Mouse (Mus musculus): ENCODE measurements at regions not wholly inside any gene's neighbourhood (a gene's known extent, or its start where the extent isn't known, plus 50 kb on each side); places are given as distances from the start of the nearest gene placed in this dataset.

DNA sequence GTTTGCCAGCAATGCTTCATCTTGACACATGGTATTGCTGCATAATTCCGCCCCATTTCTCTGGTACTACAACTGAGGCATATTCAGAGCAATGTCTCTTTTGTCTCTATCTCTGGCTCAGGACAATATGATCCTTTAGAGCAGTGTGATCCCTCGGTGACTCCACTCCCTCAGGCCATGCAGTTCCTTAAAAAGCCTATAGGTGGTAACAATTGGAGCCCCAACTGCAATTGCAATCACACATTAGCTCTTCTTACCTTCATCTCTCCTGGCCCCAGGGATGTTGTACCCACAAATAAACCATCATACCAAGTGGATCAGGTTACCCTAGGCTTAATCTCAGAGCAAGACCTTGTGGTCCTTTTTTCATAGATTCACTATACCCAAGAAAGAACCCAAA, 618.6 kb downstream of the Insc start:
- Histone ChIP-seq H3K79me2 (ENCODE audit: control insufficient read depth, insufficient read depth, low read length) (no peaks in the 10 kb centered on the region), H3K4me3 (ENCODE audit: insufficient read depth, low read depth, low read length) (no peak overlapping the region), H3K9ac (ENCODE audit: low read depth, low read length) (no peak overlapping the region), H3K4me1 (ENCODE audit: control insufficient read depth, insufficient read depth, low read length) (no peaks in the 10 kb centered on the region), H3K27me3 (ENCODE audit: control insufficient read depth, insufficient read depth, low read length) (no peaks in the 10 kb centered on the region), H3K27ac (replicated peaks; ENCODE audit: insufficient read depth, low read depth, low read length) (no peak overlapping the region), H3K36me3 (ENCODE audit: control insufficient read depth, insufficient read depth, low read length) (no peaks in the 10 kb centered on the region)
- 87% methylated on average over 2 of the region's 2 CpGs for WGBS
- TF ChIP-seq CTCF (IDR thresholded peaks at IDR 0.05; ENCODE audit: low read depth, low read length) = no peak
- no peak for TF ChIP-seq POLR2A (IDR thresholded peaks at IDR 0.05; ENCODE audit: extremely low read depth, insufficient read depth, low read length)
- DNase-seq (ENCODE audit: extremely low read depth, low read depth, low spot score) = no peak

DNA sequence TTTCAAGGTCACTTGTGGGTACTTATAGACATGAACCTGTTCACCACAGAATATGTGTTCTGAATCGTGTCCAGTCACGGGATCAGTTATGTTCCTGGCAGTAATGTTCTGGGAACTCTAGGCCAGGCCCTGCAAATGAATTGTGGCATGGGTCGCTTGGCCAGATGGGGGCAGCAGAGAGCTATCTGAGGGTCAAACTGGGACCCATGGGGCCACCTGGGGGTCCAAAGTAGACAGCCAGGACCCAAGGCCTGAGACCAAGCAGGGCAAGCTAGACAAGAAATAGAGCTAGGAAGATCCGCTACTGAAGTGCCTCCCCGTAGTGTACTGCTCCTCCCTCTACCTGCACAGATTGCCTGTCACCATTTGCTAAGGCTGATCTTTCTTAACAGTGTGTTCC, 623.4 kb downstream of the Insc start:
- WGBS = 42% methylated on average over 5 of the region's 5 CpGs
- TF ChIP-seq POLR2A (IDR thresholded peaks at IDR 0.05; ENCODE audit: extremely low read depth, insufficient read depth, low read length) (no peak), CTCF (IDR thresholded peaks at IDR 0.05; ENCODE audit: low read depth, low read length) (peak; percentile 85)
- peak; percentile 15 for DNase-seq (ENCODE audit: extremely low read depth, low read depth, low spot score)
- H3K27me3 ChIP-seq (ENCODE audit: control insufficient read depth, insufficient read depth, low read length) = no peaks in the 10 kb centered on the region
- H3K27ac ChIP-seq (replicated peaks; ENCODE audit: insufficient read depth, low read depth, low read length) = no peak overlapping the region
- H3K9ac ChIP-seq (ENCODE audit: low read depth, low read length) = no peak overlapping the region
- H3K79me2 ChIP-seq (ENCODE audit: control insufficient read depth, insufficient read depth, low read length) = no peaks in the 10 kb centered on the region
- no peaks in the 10 kb centered on the region for H3K4me1 ChIP-seq (ENCODE audit: control insufficient read depth, insufficient read depth, low read length)
- H3K36me3 ChIP-seq (ENCODE audit: control insufficient read depth, insufficient read depth, low read length) = no peaks in the 10 kb centered on the region
- H3K4me3 ChIP-seq (ENCODE audit: insufficient read depth, low read depth, low read length) = no peak overlapping the region

DNA sequence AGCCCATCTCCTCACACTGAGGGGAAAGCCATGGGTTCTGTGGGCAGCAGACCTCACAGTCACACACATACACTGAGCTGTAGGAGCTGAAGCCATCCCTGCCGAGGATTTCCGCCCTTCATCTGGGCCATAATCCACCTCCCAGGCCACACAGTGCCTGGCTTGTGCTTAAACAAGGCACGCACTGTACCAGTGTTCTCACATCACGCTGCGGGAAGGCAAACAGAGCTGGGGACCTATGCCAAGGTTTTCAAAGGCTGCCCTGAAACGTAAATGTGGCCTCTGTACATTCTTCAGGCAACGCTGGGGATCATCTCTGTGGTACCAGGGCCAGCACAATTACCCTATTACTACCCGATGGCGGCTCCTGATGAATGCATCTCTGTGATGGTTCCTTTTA, 627.6 kb downstream of the Insc start:
- no peaks in the 10 kb centered on the region for H3K4me1 ChIP-seq (ENCODE audit: control insufficient read depth, insufficient read depth, low read length)
- no peaks in the 10 kb centered on the region for H3K27me3 ChIP-seq (ENCODE audit: control insufficient read depth, insufficient read depth, low read length)
- no peak overlapping the region for H3K9ac ChIP-seq (ENCODE audit: low read depth, low read length)
- TF ChIP-seq POLR2A (IDR thresholded peaks at IDR 0.05; ENCODE audit: extremely low read depth, insufficient read depth, low read length) = no peak
- TF ChIP-seq CTCF (IDR thresholded peaks at IDR 0.05; ENCODE audit: low read depth, low read length) = no peak
- 66% methylated on average over 9 of the region's 9 CpGs for WGBS
- no peak overlapping the region for H3K27ac ChIP-seq (replicated peaks; ENCODE audit: insufficient read depth, low read depth, low read length)
- DNase-seq (ENCODE audit: extremely low read depth, low read depth, low spot score) = no peak
- H3K79me2 ChIP-seq (ENCODE audit: control insufficient read depth, insufficient read depth, low read length) = no peaks in the 10 kb centered on the region
- no peak overlapping the region for H3K4me3 ChIP-seq (ENCODE audit: insufficient read depth, low read depth, low read length)
- H3K36me3 ChIP-seq (ENCODE audit: control insufficient read depth, insufficient read depth, low read length) = no peaks in the 10 kb centered on the region

DNA sequence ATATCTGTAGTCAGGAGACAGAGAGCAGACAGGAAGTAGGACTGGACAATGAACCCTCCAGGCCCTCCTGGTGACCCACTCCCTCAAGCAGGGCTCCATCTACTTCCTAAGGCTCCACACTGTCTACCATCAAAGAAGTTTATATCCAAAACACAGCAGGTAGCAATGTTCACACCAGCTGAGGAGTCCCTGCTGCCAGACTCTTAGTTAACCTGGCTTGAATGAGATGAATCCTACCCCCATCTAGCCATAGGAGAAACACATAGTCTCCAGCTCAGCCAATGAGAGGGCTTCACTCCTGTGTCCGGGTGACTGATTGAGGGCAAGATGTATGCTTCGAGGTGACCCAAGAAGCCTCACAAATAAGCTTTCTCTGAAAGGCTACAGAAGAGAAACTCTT, 629.4 kb downstream of the Insc start:
- DNase-seq (ENCODE audit: extremely low read depth, low read depth, low spot score) = no peak
- Histone ChIP-seq H3K79me2 (ENCODE audit: control insufficient read depth, insufficient read depth, low read length) (no peaks in the 10 kb centered on the region), H3K36me3 (ENCODE audit: control insufficient read depth, insufficient read depth, low read length) (no peaks in the 10 kb centered on the region), H3K9ac (ENCODE audit: low read depth, low read length) (no peak overlapping the region), H3K4me1 (ENCODE audit: control insufficient read depth, insufficient read depth, low read length) (no peaks in the 10 kb centered on the region), H3K4me3 (ENCODE audit: insufficient read depth, low read depth, low read length) (no peak overlapping the region), H3K27me3 (ENCODE audit: control insufficient read depth, insufficient read depth, low read length) (no peaks in the 10 kb centered on the region), H3K27ac (replicated peaks; ENCODE audit: insufficient read depth, low read depth, low read length) (no peak overlapping the region)
- TF ChIP-seq CTCF (IDR thresholded peaks at IDR 0.05; ENCODE audit: low read depth, low read length) = no peak
- TF ChIP-seq POLR2A (IDR thresholded peaks at IDR 0.05; ENCODE audit: extremely low read depth, insufficient read depth, low read length) = no peak
- WGBS = 65% methylated on average over 2 of the region's 2 CpGs

DNA sequence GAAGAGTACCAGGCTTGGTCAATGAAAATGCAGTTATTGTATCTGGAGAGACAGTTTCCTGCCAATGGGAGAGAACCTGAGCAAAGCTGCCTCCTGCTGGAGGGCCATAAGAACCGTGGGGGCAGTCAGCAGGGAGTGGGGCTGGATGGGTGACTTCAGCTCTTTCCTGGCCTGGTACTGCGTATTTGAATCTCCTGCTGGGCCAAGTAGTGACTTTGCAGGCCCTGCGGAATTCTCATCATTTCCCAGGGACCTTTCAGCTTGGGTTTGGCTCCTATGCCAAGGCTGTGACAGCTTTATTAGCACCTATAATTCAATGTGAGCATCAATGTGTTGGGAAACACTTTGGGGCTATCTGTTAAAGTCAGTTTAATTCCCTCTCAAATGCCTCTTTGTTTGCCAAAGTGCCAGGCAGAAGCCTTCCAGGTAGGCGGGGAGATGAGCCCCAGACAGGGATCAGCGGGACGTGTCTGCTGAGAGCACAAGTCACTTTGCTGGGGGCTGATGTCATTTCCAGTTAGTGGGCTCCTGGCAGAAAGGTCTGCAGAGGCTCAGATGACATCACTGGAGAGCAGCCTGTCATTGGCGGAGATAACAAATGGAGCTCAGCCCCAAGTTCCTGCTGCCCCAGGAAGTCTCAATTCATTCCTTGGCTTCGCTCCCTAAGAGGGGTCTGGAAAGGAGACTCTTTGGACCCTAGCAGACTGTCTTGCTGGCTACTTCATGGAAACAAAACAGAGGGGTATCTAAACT, 630.5 kb downstream of the Insc start:
- Histone ChIP-seq H3K36me3 (ENCODE audit: control insufficient read depth, insufficient read depth, low read length) (no peaks in the 10 kb centered on the region), H3K27ac (replicated peaks; ENCODE audit: insufficient read depth, low read depth, low read length) (no peak overlapping the region), H3K4me3 (ENCODE audit: insufficient read depth, low read depth, low read length) (no peak overlapping the region), H3K79me2 (ENCODE audit: control insufficient read depth, insufficient read depth, low read length) (no peaks in the 10 kb centered on the region), H3K4me1 (ENCODE audit: control insufficient read depth, insufficient read depth, low read length) (no peaks in the 10 kb centered on the region), H3K9ac (ENCODE audit: low read depth, low read length) (no peak overlapping the region), H3K27me3 (ENCODE audit: control insufficient read depth, insufficient read depth, low read length) (no peaks in the 10 kb centered on the region)
- TF ChIP-seq CTCF (IDR thresholded peaks at IDR 0.05; ENCODE audit: low read depth, low read length) (no peak), POLR2A (IDR thresholded peaks at IDR 0.05; ENCODE audit: extremely low read depth, insufficient read depth, low read length) (no peak)
- no peak for DNase-seq (ENCODE audit: extremely low read depth, low read depth, low spot score)
- 83% methylated on average over 8 of the region's 8 CpGs for WGBS

DNA sequence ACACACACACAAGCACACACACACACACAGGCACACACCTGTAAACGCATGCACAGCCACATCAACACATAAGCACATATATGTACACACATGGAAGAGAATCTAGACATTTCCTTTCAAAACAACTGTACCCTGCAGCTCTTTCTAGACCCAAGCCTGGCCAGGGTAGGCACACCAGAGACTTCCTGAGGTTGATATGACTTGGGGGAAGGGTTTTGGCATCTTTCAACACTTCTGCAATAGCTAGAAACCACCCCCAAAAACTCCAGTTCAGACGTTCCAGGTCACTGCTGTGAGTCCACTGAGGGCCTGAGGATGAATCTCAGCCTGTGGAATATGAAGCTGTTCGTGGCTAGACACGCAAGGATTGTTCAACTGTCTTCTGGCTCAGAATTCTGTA, 632.6 kb downstream of the Insc start:
- H3K9ac ChIP-seq (ENCODE audit: low read depth, low read length) = no peak overlapping the region
- H3K4me1 ChIP-seq (ENCODE audit: control insufficient read depth, insufficient read depth, low read length) = no peaks in the 10 kb centered on the region
- DNase-seq (ENCODE audit: extremely low read depth, low read depth, low spot score) = no peak
- 77% methylated on average over 4 of the region's 4 CpGs for WGBS
- no peaks in the 10 kb centered on the region for H3K27me3 ChIP-seq (ENCODE audit: control insufficient read depth, insufficient read depth, low read length)
- H3K79me2 ChIP-seq (ENCODE audit: control insufficient read depth, insufficient read depth, low read length) = no peaks in the 10 kb centered on the region
- H3K4me3 ChIP-seq (ENCODE audit: insufficient read depth, low read depth, low read length) = no peak overlapping the region
- no peak overlapping the region for H3K27ac ChIP-seq (replicated peaks; ENCODE audit: insufficient read depth, low read depth, low read length)
- TF ChIP-seq CTCF (IDR thresholded peaks at IDR 0.05; ENCODE audit: low read depth, low read length) (no peak), POLR2A (IDR thresholded peaks at IDR 0.05; ENCODE audit: extremely low read depth, insufficient read depth, low read length) (no peak)
- no peaks in the 10 kb centered on the region for H3K36me3 ChIP-seq (ENCODE audit: control insufficient read depth, insufficient read depth, low read length)
